Mouse (Mus musculus) myocyte (in vitro differentiated cells): Measurements from ENCODE around the gene Neurog3.

ENCODE experiments used
- CEBPB ChIP-seq: IDR thresholded peaks from 2 replicates; pipeline ENCODE4 v1.6.1; 2011; ENCODE audit warnings: mild to moderate bottlenecking, moderate library complexity; ENCODE audit not compliant: poor library complexity, insufficient read depth, severe bottlenecking
- E2F4 ChIP-seq: IDR thresholded peaks from one replicate; pipeline ENCODE4 v1.6.1; 2011; ENCODE audit warnings: mild to moderate bottlenecking, control low read depth, moderate library complexity; ENCODE audit not compliant: insufficient read depth
- MAX ChIP-seq: IDR thresholded peaks from one replicate; pipeline ENCODE4 v1.6.1; 2011; ENCODE audit warnings: low read depth, mild to moderate bottlenecking, control low read depth
- MYOD1 ChIP-seq, 3 experiments: IDR thresholded peaks; one replicate each; pipeline ENCODE4 v1.6.1; 2011; ENCODE audit warnings: control low read depth in 2 of 3, low read depth in 2 of 3, mild to moderate bottlenecking in 2 of 3, moderate library complexity in 1 of 3; ENCODE audit not compliant: insufficient read length in 2 of 3, control insufficient read depth in 1 of 3
- MYOG ChIP-seq, 3 experiments: IDR thresholded peaks; one replicate each; pipeline ENCODE4 v1.6.1; 2011; ENCODE audit warnings: control low read depth in 2 of 3, low read depth in 2 of 3, mild to moderate bottlenecking in 2 of 3; ENCODE audit not compliant: insufficient read length in 2 of 3, control insufficient read depth in 1 of 3, insufficient read depth in 1 of 3
- POLR2A ChIP-seq: IDR thresholded peaks from one replicate; pipeline ENCODE4 v1.6.1; 2011; ENCODE audit warnings: low read depth, mild to moderate bottlenecking, control low read depth, moderate library complexity; ENCODE audit not compliant: insufficient read length
- POLR2AphosphoS2 ChIP-seq: IDR thresholded peaks from one replicate; pipeline ENCODE4 v1.6.1; 2011; ENCODE audit warnings: low read depth, control low read depth; ENCODE audit not compliant: insufficient read length
- REST ChIP-seq: IDR thresholded peaks from one replicate; pipeline ENCODE4 v1.6.1; 2011; ENCODE audit warnings: mild to moderate bottlenecking, control low read depth, moderate library complexity; ENCODE audit not compliant: insufficient read depth, insufficient read length
- SRF ChIP-seq: IDR thresholded peaks from one replicate; pipeline ENCODE4 v1.6.1; 2011; ENCODE audit warnings: low read depth; ENCODE audit not compliant: control insufficient read depth, insufficient read length
- TCF12 ChIP-seq: IDR thresholded peaks from one replicate; pipeline ENCODE4 v1.6.1; 2011; ENCODE audit warnings: mild to moderate bottlenecking, control low read depth; ENCODE audit not compliant: poor library complexity, insufficient read depth, severe bottlenecking
- TCF3 ChIP-seq: IDR thresholded peaks from one replicate; pipeline ENCODE4 v1.6.1; 2011; ENCODE audit warnings: low read depth, control low read depth; ENCODE audit not compliant: insufficient read length
- USF1 ChIP-seq: IDR thresholded peaks from one replicate; pipeline ENCODE4 v1.6.1; 2011; ENCODE audit warnings: low read depth, mild to moderate bottlenecking, control low read depth, moderate library complexity

GRCm38 (mm10) chr10:62162410-62162809 is 29.5 kb downstream of the Neurog3 start:
- TF ChIP-seq POLR2A (no peak), MYOG (IDR thresholded peaks at IDR 0.05; ENCODE audit: control insufficient read depth in 1 of 3, insufficient read depth in 1 of 3, insufficient read length in 2 of 3, low read depth in 2 of 3) (no peak), USF1 (no peak), TCF12 (no peak), E2F4 (no peak), MYOD1 (IDR thresholded peaks at IDR 0.05; ENCODE audit: control insufficient read depth in 1 of 3, insufficient read length in 2 of 3, low read depth in 2 of 3) (no peak), POLR2AphosphoS2 (no peak), MAX (no peak), SRF (no peak), CEBPB (no peak), TCF3 (no peak), REST (no peak)
